9 mouse cellular contexts compared by ENCODE assay signal in genomic region chr10:38968326-38969072, GRCm38 (mm10). TPM values are rescaled to one million over a fixed set of nuclear protein-coding genes. Genes with fewer than 3 reads are reported as not detected.
DNase-seq lines count a peak whose midpoint lies in the region; ATAC-seq and TF ChIP-seq lines count a peak whose summit lies in the region.
"Had no signal": no experiment of that assay in that cellular context is flagged by ENCODE, and none has a peak within 500 bp of the region (broad histone marks: within the 10 kb centered on the region; RNA-seq: fewer than 3 reads in every experiment).

No protein-coding gene starts in this region.

- TF ChIP-seq POLR2A in liver, adult 2 months (IDR thresholded peaks at IDR 0.05; ENCODE audit: extremely low read depth, insufficient read depth, low read length), result no peak
- TF ChIP-seq POLR2A in embryonic fibroblast, embryonic 13.5 days (IDR thresholded peaks at IDR 0.05; ENCODE audit: low read depth, low read length), result no peak

- H3K36me3 ChIP-seq in liver, adult 2 months (ENCODE audit: control insufficient read depth, insufficient read depth, low read length), result no peaks in the 10 kb centered on the region
- no peaks in the 10 kb centered on the region for H3K36me3 ChIP-seq in hindbrain, embryonic 12.5 days
- H3K36me3 ChIP-seq in neural tube, embryonic 12.5 days, result no peaks in the 10 kb centered on the region

- TF ChIP-seq CTCF in liver, adult 2 months (IDR thresholded peaks at IDR 0.05; ENCODE audit: low read depth, low read length), result no peak
- TF ChIP-seq CTCF in embryonic fibroblast, embryonic 13.5 days (IDR thresholded peaks at IDR 0.05; ENCODE audit: borderline replicate concordance, insufficient read depth, low read length), result no peak

- H3K4me3 ChIP-seq in liver, adult 2 months (ENCODE audit: insufficient read depth, low read depth, low read length), result peak overlapping the region; percentile 41
- H3K4me3 ChIP-seq in embryonic fibroblast, embryonic 13.5 days (ENCODE audit: insufficient read depth, low read length), result peak overlapping the region; percentile 24
- no peak overlapping the region for H3K4me3 ChIP-seq in hindbrain, embryonic 12.5 days
- H3K4me3 ChIP-seq in neural tube, embryonic 12.5 days, result no peak overlapping the region

- no peaks in the 10 kb centered on the region for H3K4me1 ChIP-seq in liver, adult 2 months (ENCODE audit: control insufficient read depth, insufficient read depth, low read length)
- H3K4me1 ChIP-seq in embryonic fibroblast, embryonic 13.5 days (ENCODE audit: control insufficient read depth, insufficient read depth, low read length), result peaks cover 3% of the 10 kb centered on the region; the same call in 1 of the 2 replicates
- H3K4me1 ChIP-seq in hindbrain, embryonic 12.5 days, result peaks cover 14% of the 10 kb centered on the region
- H3K4me1 ChIP-seq in neural tube, embryonic 12.5 days, result peaks cover 10% of the 10 kb centered on the region; the same call in 1 of the 2 replicates

- no peaks in the 10 kb centered on the region for H3K27me3 ChIP-seq in liver, adult 2 months (ENCODE audit: control insufficient read depth, insufficient read depth, low read length)
- H3K27me3 ChIP-seq in hindbrain, embryonic 12.5 days, result peaks cover 3% of the 10 kb centered on the region; the same call in 1 of the 2 replicates
- H3K27me3 ChIP-seq in neural tube, embryonic 12.5 days (replicated peaks), result no peaks in the 10 kb centered on the region

- no peak overlapping the region for H3K9ac ChIP-seq in liver, adult 2 months (ENCODE audit: low read depth, low read length)
- no peak overlapping the region for H3K9ac ChIP-seq in hindbrain, embryonic 12.5 days
- no peak overlapping the region for H3K9ac ChIP-seq in neural tube, embryonic 12.5 days

- no peaks in the 10 kb centered on the region for H3K9me3 ChIP-seq in hindbrain, embryonic 12.5 days (replicated peaks)
- H3K9me3 ChIP-seq in neural tube, embryonic 12.5 days, result no peaks in the 10 kb centered on the region

- DNase-seq in liver, adult 2 months (ENCODE audit: extremely low read depth, low read depth, low spot score), result no peak
- DNase-seq in liver, result no peak
- no peak for DNase-seq in urinary bladder, adult 18-20 months (ENCODE audit: low spot score in 2 of 2)
- no peak for DNase-seq in adrenal gland, adult 8-10 months

- 0 out of 2 replicates have a peak, but pooled peaks cover 3% of the 10 kb centered on the region for H3K79me2 ChIP-seq in liver, adult 2 months (ENCODE audit: control insufficient read depth, insufficient read depth, low read length)

- no peak for ATAC-seq in hindbrain, embryonic 12.5 days (ENCODE audit: low FRiP score)
- ATAC-seq in neural tube, embryonic 12.5 days (ENCODE audit: low FRiP score, low read depth), result no peak
- no peak for ATAC-seq in activated CD4-positive, CD25-positive, alpha-beta regulatory T cell, adult 4 months

- 0 out of 2 replicates have a peak overlapping the region, but pooled peaks have one; percentile 31 for H3K27ac ChIP-seq in liver, adult 2 months (replicated peaks; ENCODE audit: insufficient read depth, low read depth, low read length)
- H3K27ac ChIP-seq in embryonic fibroblast, embryonic 13.5 days (ENCODE audit: insufficient read depth, low read length), result peak overlapping the region; percentile 78
- H3K27ac ChIP-seq in hindbrain, embryonic 12.5 days, result no peak overlapping the region
- H3K27ac ChIP-seq in neural tube, embryonic 12.5 days, result no peak overlapping the region

- H3K4me2 ChIP-seq in hindbrain, embryonic 12.5 days (replicated peaks), result peak overlapping the region; percentile 32
- H3K4me2 ChIP-seq in neural tube, embryonic 12.5 days (replicated peaks), result peak overlapping the region; percentile 38; the same call in 1 of the 2 replicates

- WGBS in liver, adult 2 months, result 76% methylated on average over 10 of the region's 10 CpGs
- WGBS in hindbrain, embryonic 12.5 days, result 75% methylated on average over 10 of the region's 10 CpGs
- 77% methylated on average over 10 of the region's 10 CpGs for WGBS in neural tube, embryonic 12.5 days

RNA-seq across cellular contexts. Expression of gene Lama4, which starts 3.2 kb away (rescaled TPM):
- 6.7 and 8.0 TPM in 2 replicates for total RNA-seq in liver, adult 2 months (2014; rRNA removed)
- 1.6 and 1.9 TPM in 2 replicates for polyA plus RNA-seq in liver, adult 2 months (2012; rRNA removed)
- polyA plus RNA-seq in embryonic fibroblast, embryonic 13.5 days (2011; ENCODE audit: insufficient read length, low read depth, missing spikeins), result 88.0 and 177 TPM in 2 replicates
- 29.7 and 35.5 TPM in 2 replicates for polyA plus RNA-seq in hindbrain, embryonic 12.5 days (2016; fragmentation: Nextera tagmentation; extraction: Ambion mirVana)
- polyA plus RNA-seq in neural tube, embryonic 12.5 days (2016; fragmentation: Nextera tagmentation; extraction: Ambion mirVana), result 34.9 and 40.7 TPM in 2 replicates
- under 1 TPM in 1 of 2 experiments, not detected in 1; 0.20 TPM for polyA plus RNA-seq in activated CD4-positive, CD25-positive, alpha-beta regulatory T cell, adult 4 months (2017; shearing (Covaris generic))
- total RNA-seq in adrenal gland, adult 8-10 months (2022), result 10 to 100 TPM; 23.3 to 76.8 (median 55.6) TPM
- total RNA-seq: monocyte, adult 5-6 weeks had no signal

Comparison
In these comparisons a context has a peak if more than half of its experiments do, and no peak if none do; other contexts are left out.
1. H3K27ac ChIP-seq: peak in liver, adult 2 months (single experiment) and embryonic fibroblast, embryonic 13.5 days (single experiment); none in hindbrain, embryonic 12.5 days (single experiment) and neural tube, embryonic 12.5 days (single experiment).
2. H3K4me3 ChIP-seq: peak in liver, adult 2 months (single experiment) and embryonic fibroblast, embryonic 13.5 days (single experiment); none in hindbrain, embryonic 12.5 days (single experiment) and neural tube, embryonic 12.5 days (single experiment).
3. RNA of gene Lama4, which starts 3.2 kb away (polyA plus RNA-seq): 88.0 to 177 TPM in embryonic fibroblast, embryonic 13.5 days, 34.9 to 40.7 TPM in neural tube, embryonic 12.5 days and 29.7 to 35.5 TPM in hindbrain, embryonic 12.5 days; 1.6 to 1.9 TPM in liver, adult 2 months and 0.20 TPM in activated CD4-positive, CD25-positive, alpha-beta regulatory T cell, adult 4 months; every median in the first group is over 10 times any median in the second.